Mouse (Mus musculus): ENCODE results near the gene Sfmbt1. TPM values are rescaled to one million over a fixed set of nuclear protein-coding genes. Genes with fewer than 3 reads are reported as not detected.

Sfmbt1 gene
- 27.1 and 29.2 TPM in 2 replicates for polyA plus RNA-seq (2014; fragmentation: Nextera tagmentation; extraction: Ambion mirVana)

DNA sequence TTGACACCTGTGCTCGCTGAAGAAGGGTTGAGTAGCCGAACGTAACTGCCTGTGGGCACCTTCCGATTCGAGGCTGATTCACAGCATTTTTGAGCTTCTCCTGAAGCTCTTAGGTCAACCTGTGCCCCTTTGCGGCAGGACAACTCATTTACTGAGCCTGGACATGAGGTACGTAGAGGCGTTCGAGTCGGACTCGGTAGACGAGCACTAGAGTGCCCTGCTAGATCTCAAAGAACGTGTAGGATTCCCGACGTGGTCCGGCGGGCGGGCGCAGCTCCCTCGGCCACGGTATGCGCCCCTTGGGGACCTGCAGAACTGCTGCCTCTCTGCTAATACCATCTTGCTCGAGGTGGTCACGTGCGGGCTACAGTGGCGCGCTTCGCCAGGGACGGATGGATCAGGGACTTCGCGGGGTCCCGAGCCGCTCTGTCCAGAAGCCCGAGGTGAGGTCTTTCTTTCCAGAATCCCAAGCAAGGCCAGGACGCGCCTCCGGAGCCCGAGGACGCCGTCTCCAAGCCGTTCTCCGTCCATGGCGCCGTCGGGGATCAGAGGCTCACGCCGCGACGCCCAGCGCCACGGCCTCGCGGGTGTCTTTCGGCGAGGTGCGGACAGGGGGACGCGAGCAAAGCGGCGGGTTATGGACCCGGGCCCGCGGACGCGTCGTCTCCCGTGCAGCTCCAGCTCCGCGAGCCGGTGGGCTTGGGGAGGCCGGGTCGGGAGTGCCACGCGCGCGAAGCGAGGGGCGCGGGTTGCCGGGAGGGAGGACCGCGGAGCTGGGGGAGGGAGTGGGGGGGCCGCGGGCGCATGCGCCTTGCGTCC is at the start of gene Sfmbt1:
TSS of gene Sfmbt1 (plus strand) at position 51 of the 819 bp plus-strand sequence.
- H3K9me3 ChIP-seq (ENCODE audit: control insufficient read depth, low read length), result no peaks in the 10 kb centered on the region
- DNase-seq (ENCODE audit: low spot score) (peak; percentile 93), ATAC-seq (replicated peaks; ENCODE audit: low FRiP score) (peak; percentile 82)
- no peaks in the 10 kb centered on the region for H3K36me3 ChIP-seq (ENCODE audit: control insufficient read depth, insufficient read depth, low read length)
- peak within 1 kb of the TSS; percentile 95 for H3K4me3 ChIP-seq (ENCODE audit: low read depth, low read length)
- H3K4me1 ChIP-seq (replicated peaks; ENCODE audit: control insufficient read depth, insufficient read depth, low read length), result peaks cover 7% of the 10 kb centered on the region; the same call in 1 of the 2 replicates
- 2% methylated on average over 84 of the region's 87 CpGs for WGBS
- H3K27ac ChIP-seq (ENCODE audit: low read depth, low read length), result peak within 1 kb of the TSS; percentile 98
- peaks cover 3% of the 10 kb centered on the region; the same call in 1 of the 2 replicates for H3K27me3 ChIP-seq (ENCODE audit: control insufficient read depth, insufficient read depth, low read length)
- H3K9ac ChIP-seq (ENCODE audit: low read length), result peak within 1 kb of the TSS; percentile 94
- H3K4me2 ChIP-seq (ENCODE audit: low read depth, low read length, severe bottlenecking), result peak within 1 kb of the TSS; percentile 90

DNA sequence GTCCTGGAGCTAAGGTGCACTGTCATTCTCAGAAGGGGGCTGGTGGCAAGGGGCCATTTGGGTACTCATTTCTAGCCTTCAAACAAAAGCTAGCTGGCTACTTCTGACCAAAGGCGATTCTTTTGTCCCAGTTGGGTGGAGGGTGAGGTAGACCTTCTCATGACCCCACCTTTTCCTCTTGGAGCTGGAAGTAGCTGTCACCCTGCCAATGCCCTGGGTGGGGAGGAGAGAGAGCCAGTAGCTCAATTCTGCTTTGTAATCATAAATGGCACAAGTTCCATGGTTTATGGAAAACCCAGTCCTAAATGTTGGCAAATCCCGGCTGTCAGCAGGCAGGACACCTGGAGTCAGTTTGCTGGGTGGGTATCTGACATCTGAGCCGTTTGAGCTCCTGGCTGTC is 48.6 kb upstream of the Sfmbt1 start:
- no peaks in the 10 kb centered on the region; the same call in 1 of the 2 replicates for H3K36me3 ChIP-seq (ENCODE audit: control insufficient read depth, insufficient read depth, low read length)
- H3K4me2 ChIP-seq (ENCODE audit: low read depth, low read length, severe bottlenecking), result no peak overlapping the region
- ATAC-seq (replicated peaks; ENCODE audit: low FRiP score), result no peak

DNA sequence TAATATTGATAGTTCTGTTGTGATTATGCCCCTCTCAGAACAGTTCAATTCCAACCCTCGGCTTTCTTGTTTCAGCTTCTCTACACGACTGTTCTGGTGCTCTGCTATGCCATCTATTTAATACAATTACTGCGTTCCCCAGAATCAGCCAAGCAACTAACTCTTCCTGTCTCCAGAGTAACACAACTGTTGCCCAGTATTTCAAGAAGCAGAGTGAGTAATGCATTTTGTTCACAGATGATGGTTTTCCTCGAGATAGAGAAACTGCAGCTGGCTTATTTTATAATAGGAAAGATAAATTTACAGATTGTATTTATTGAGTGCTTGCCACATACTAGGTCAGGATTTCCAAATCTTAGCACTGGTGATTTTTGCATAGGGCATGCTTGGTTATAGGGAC is 48.0 kb upstream of the Sfmbt1 start:
- H3K4me2 ChIP-seq (ENCODE audit: low read depth, low read length, severe bottlenecking), result no peak overlapping the region
- H3K4me3 ChIP-seq (ENCODE audit: low read depth, low read length), result no peak overlapping the region
- DNase-seq (ENCODE audit: low spot score) (no peak), ATAC-seq (replicated peaks; ENCODE audit: low FRiP score) (no peak)
- H3K9me3 ChIP-seq (ENCODE audit: control insufficient read depth, low read length), result no peaks in the 10 kb centered on the region
- no peak overlapping the region for H3K9ac ChIP-seq (ENCODE audit: low read length)
- 87% methylated on average over 4 of the region's 4 CpGs for WGBS
- H3K4me1 ChIP-seq (replicated peaks; ENCODE audit: control insufficient read depth, insufficient read depth, low read length), result no peaks in the 10 kb centered on the region
- H3K27me3 ChIP-seq (ENCODE audit: control insufficient read depth, insufficient read depth, low read length), result no peaks in the 10 kb centered on the region
- no peaks in the 10 kb centered on the region; the same call in 1 of the 2 replicates for H3K36me3 ChIP-seq (ENCODE audit: control insufficient read depth, insufficient read depth, low read length)
- H3K27ac ChIP-seq (ENCODE audit: low read depth, low read length), result no peak overlapping the region

More for the DNA sequence above, 48.6 kb upstream of the Sfmbt1 start:
- Histone ChIP-seq H3K27me3 (ENCODE audit: control insufficient read depth, insufficient read depth, low read length) (no peaks in the 10 kb centered on the region), H3K9me3 (ENCODE audit: control insufficient read depth, low read length) (no peaks in the 10 kb centered on the region), H3K4me3 (ENCODE audit: low read depth, low read length) (no peak overlapping the region), H3K4me1 (replicated peaks; ENCODE audit: control insufficient read depth, insufficient read depth, low read length) (no peaks in the 10 kb centered on the region), H3K27ac (ENCODE audit: low read depth, low read length) (no peak overlapping the region), H3K9ac (ENCODE audit: low read length) (no peak overlapping the region)
- DNase-seq (ENCODE audit: low spot score), result no peak
- 76% methylated on average over 3 of the region's 3 CpGs for WGBS

DNA sequence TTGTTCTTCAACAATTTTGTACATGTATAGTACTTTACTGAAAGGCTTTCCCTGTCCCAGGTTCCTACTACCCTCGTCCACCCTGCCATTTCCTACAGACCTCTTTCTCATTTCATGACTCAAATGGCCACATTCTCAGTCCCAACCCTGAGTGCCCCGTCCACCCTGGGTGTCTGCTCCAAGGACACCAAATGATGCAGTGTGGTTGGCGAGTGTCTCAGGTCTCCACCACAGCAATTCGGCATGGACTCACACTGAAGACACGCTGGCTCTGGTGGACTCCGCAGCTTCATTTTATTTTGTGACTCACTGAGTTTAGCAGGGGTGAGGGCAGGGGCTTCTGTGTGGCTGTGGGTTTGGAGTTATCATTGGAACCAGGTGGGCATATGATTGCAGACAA is 44.5 kb upstream of the Sfmbt1 start:
- no peak for DNase-seq (ENCODE audit: low spot score)
- no peak overlapping the region for H3K9ac ChIP-seq (ENCODE audit: low read length)
- no peak overlapping the region for H3K4me3 ChIP-seq (ENCODE audit: low read depth, low read length)
- H3K4me1 ChIP-seq (replicated peaks; ENCODE audit: control insufficient read depth, insufficient read depth, low read length), result no peaks in the 10 kb centered on the region
- H3K4me2 ChIP-seq (ENCODE audit: low read depth, low read length, severe bottlenecking), result no peak overlapping the region
- no peak for ATAC-seq (replicated peaks; ENCODE audit: low FRiP score)
- 90% methylated on average over 6 of the region's 6 CpGs for WGBS
- H3K27ac ChIP-seq (ENCODE audit: low read depth, low read length), result no peak overlapping the region
- no peaks in the 10 kb centered on the region for H3K36me3 ChIP-seq (ENCODE audit: control insufficient read depth, insufficient read depth, low read length)
- no peaks in the 10 kb centered on the region for H3K9me3 ChIP-seq (ENCODE audit: control insufficient read depth, low read length)
- H3K27me3 ChIP-seq (ENCODE audit: control insufficient read depth, insufficient read depth, low read length), result no peaks in the 10 kb centered on the region

DNA sequence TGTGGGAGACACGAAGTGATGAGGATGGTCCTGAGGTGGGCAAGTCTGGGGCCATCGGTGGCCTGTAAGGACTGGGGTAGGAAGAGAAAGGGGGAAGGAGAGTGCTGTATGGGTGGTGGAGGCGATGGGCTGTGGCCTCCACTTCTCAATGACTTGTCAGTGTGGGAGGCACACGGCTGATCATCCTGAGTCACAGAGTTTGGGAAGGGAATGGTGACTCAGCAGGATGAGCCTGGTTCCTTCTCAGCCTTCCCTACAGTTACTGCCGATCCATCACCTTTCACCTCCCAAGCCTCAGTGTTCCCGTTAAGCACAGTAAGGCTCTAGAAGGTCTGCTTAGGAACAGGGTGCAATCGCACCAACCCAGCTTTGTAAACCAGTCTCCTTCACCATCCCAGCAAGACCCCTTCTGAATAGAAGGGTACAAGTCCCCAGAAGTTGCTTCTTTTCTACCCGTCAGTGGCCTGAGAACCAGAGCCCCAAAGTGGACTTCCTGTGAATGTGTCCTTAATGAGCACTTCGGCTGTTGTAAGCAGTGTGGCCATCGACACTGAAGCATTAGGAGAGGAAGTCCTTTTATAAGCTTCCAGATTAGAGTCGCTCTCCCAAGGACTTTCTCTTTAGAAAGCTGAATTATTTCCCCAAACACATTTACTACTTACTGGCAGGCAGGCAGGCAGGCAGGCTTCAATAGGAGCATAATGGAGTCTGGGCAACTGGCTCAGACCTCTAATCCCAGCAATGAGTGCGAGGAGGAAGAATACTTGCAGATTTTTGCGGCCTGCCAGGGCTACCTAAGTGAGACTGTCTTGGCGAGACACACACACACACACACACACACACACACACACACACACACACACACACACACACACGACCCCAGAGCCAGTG is 43.3 kb upstream of the Sfmbt1 start:
- 80% methylated on average over 15 of the region's 15 CpGs for WGBS
- no peaks in the 10 kb centered on the region for H3K36me3 ChIP-seq (ENCODE audit: control insufficient read depth, insufficient read depth, low read length)

DNA sequence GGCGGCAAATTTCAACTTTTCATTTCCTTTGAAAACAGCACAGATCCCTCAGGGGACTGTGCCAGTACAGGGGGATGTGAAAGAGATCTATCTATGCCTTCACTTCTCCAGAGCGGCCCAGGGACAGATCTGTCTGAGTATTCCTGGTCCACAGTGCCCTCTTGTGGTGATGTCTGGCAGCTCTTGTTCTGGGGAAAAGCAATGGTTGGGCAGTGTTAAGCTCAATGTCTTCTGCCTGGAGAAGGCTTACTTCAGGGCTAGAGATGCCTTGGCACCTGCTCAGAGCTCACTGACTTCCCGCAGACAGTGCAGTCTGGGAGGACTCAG is 42.7 kb upstream of the Sfmbt1 start:
- DNase-seq (ENCODE audit: low spot score) (peak; percentile 91), ATAC-seq (replicated peaks; ENCODE audit: low FRiP score) (peak; percentile 56; the same call in 1 of the 2 replicates)
- no peak overlapping the region for H3K9ac ChIP-seq (ENCODE audit: low read length)
- no peak overlapping the region for H3K4me3 ChIP-seq (ENCODE audit: low read depth, low read length)
- WGBS, result 8% methylated on average over 3 of the region's 3 CpGs
- no peaks in the 10 kb centered on the region for H3K36me3 ChIP-seq (ENCODE audit: control insufficient read depth, insufficient read depth, low read length)
- H3K4me2 ChIP-seq (ENCODE audit: low read depth, low read length, severe bottlenecking), result no peak overlapping the region
- no peaks in the 10 kb centered on the region for H3K9me3 ChIP-seq (ENCODE audit: control insufficient read depth, low read length)
- H3K4me1 ChIP-seq (replicated peaks; ENCODE audit: control insufficient read depth, insufficient read depth, low read length), result no peaks in the 10 kb centered on the region
- no peak overlapping the region for H3K27ac ChIP-seq (ENCODE audit: low read depth, low read length)
- no peaks in the 10 kb centered on the region for H3K27me3 ChIP-seq (ENCODE audit: control insufficient read depth, insufficient read depth, low read length)

More for the DNA sequence above, 43.3 kb upstream of the Sfmbt1 start:
- H3K27ac ChIP-seq (ENCODE audit: low read depth, low read length), result no peak overlapping the region
- no peak overlapping the region for H3K9ac ChIP-seq (ENCODE audit: low read length)
- no peak for DNase-seq (ENCODE audit: low spot score)
- no peak overlapping the region for H3K4me2 ChIP-seq (ENCODE audit: low read depth, low read length, severe bottlenecking)
- H3K9me3 ChIP-seq (ENCODE audit: control insufficient read depth, low read length), result no peaks in the 10 kb centered on the region
- ATAC-seq (replicated peaks; ENCODE audit: low FRiP score), result no peak
- no peak overlapping the region for H3K4me3 ChIP-seq (ENCODE audit: low read depth, low read length)
- H3K4me1 ChIP-seq (replicated peaks; ENCODE audit: control insufficient read depth, insufficient read depth, low read length), result no peaks in the 10 kb centered on the region
- no peaks in the 10 kb centered on the region for H3K27me3 ChIP-seq (ENCODE audit: control insufficient read depth, insufficient read depth, low read length)

DNA sequence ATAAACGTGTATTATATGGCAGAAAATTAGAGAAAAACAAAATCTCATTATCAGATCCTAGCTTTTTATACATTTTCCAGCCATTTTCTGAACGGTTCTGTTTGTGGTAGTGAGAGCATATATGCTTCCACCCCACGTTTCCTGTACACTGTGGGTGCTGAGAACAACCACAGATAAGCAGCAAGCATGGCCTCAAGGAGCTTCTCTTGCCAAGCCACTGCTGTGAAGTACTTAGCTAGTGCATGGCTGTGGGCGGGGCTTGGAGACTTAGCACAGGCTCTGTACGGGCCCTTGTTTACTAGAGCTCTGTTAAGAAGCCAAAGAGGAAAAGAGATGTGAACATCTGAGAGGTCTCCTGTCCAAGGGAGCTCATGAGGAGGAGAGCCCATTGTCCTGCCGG is 39.7 kb upstream of the Sfmbt1 start:
- Histone ChIP-seq H3K27ac (ENCODE audit: low read depth, low read length) (no peak overlapping the region), H3K9ac (ENCODE audit: low read length) (no peak overlapping the region), H3K4me1 (replicated peaks; ENCODE audit: control insufficient read depth, insufficient read depth, low read length) (no peaks in the 10 kb centered on the region), H3K4me3 (ENCODE audit: low read depth, low read length) (no peak overlapping the region), H3K36me3 (ENCODE audit: control insufficient read depth, insufficient read depth, low read length) (no peaks in the 10 kb centered on the region), H3K27me3 (ENCODE audit: control insufficient read depth, insufficient read depth, low read length) (no peaks in the 10 kb centered on the region), H3K9me3 (ENCODE audit: control insufficient read depth, low read length) (no peaks in the 10 kb centered on the region), H3K4me2 (ENCODE audit: low read depth, low read length, severe bottlenecking) (no peak overlapping the region)
- no peak for DNase-seq (ENCODE audit: low spot score)
- WGBS, result 65% methylated on average over 6 of the region's 6 CpGs
- ATAC-seq (replicated peaks; ENCODE audit: low FRiP score), result no peak

DNA sequence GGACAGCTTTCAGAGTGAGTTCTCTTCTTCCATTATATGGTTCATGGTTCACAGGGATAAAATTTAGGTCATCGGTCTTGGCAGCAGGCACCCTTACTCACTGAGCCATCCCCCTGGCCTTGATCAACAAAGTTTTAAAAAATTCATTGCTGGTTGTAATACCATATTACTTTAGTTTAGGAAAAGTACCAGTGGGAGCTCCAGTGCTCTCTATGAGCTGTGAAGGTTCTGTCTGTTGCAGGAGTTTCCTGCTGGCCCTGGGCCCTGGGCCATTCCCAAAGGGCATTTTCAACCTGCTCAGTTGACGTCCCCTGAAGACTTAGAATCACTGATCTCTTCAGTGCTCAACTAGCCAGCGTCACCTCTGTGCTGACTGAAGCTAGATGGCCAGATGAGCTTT is 32.5 kb upstream of the Sfmbt1 start:
- WGBS, result 85% methylated on average over 3 of the region's 3 CpGs
- Histone ChIP-seq H3K4me1 (replicated peaks; ENCODE audit: control insufficient read depth, insufficient read depth, low read length) (no peaks in the 10 kb centered on the region), H3K27ac (ENCODE audit: low read depth, low read length) (no peak overlapping the region), H3K4me2 (ENCODE audit: low read depth, low read length, severe bottlenecking) (no peak overlapping the region), H3K36me3 (ENCODE audit: control insufficient read depth, insufficient read depth, low read length) (no peaks in the 10 kb centered on the region), H3K27me3 (ENCODE audit: control insufficient read depth, insufficient read depth, low read length) (no peaks in the 10 kb centered on the region), H3K9me3 (ENCODE audit: control insufficient read depth, low read length) (no peaks in the 10 kb centered on the region), H3K4me3 (ENCODE audit: low read depth, low read length) (no peak overlapping the region), H3K9ac (ENCODE audit: low read length) (no peak overlapping the region)
- no peak for ATAC-seq (replicated peaks; ENCODE audit: low FRiP score)
- DNase-seq (ENCODE audit: low spot score), result no peak

Measured in forebrain, embryonic 11.5 days (tissue).